Mouse (Mus musculus): Measurements from ENCODE around the gene Tank. TPM values are rescaled to one million over a fixed set of nuclear protein-coding genes. Genes with fewer than 3 reads are reported as not detected.
A peak's percentile ranks its signal among the peaks of the same experiment; 100 is the strongest.

The Tank gene
- 10 to 100 TPM; 15.6 to 17.8 TPM for total RNA-seq (2021)
- long read RNA-seq, experiment 1, partial matches to known transcripts: 0 of 9 reads
- long read RNA-seq, experiment 1, other reads (novel, unspliced or antisense): 7 of 9 reads
- long read RNA-seq, experiment 2, transcript Tank-203 (8 exons, 2,039 nt): major isoform, 9 of 15 reads
- long read RNA-seq, experiment 2, partial matches to known transcripts: 1 of 15 reads
- long read RNA-seq, experiment 2, other reads (novel, unspliced or antisense): 5 of 15 reads

- H3K27ac ChIP-seq: no peak within 1 kb of the TSS
- no peak for TF ChIP-seq CTCF (IDR thresholded peaks at IDR 0.05)
- DNase-seq: no peak
- intact Hi-C loops (cut with DNase I): no loop called here
- H3K4me3 ChIP-seq: no peak within 1 kb of the TSS
These were observed at the start of gene Tank for GRCm38 (mm10) chr2:61578433-61578832. Gene Tank (plus strand): TSS chr2:61578585.

- Histone ChIP-seq H3K4me3 (no peak overlapping the region), H3K27ac (no peak overlapping the region)
- TF ChIP-seq CTCF (IDR thresholded peaks at IDR 0.05): no peak
- intact Hi-C loops (cut with DNase I): no loop called here
- no peak for DNase-seq
These were observed 46.1 kb upstream of the Tank start for GRCm38 (mm10) chr2:61532326-61532725.

GRCm38 (mm10) chr2:61533131-61533530 lies 45.3 kb upstream of the Tank start:
- intact Hi-C loops (cut with DNase I): no loop called here
- Histone ChIP-seq H3K27ac (peak overlapping the region; percentile 46; the same call in 1 of the 2 replicates), H3K4me3 (no peak overlapping the region)
- peak; percentile 82 for DNase-seq
- TF ChIP-seq CTCF (IDR thresholded peaks at IDR 0.05): no peak

- no peak for TF ChIP-seq CTCF (IDR thresholded peaks at IDR 0.05)
- no peak for DNase-seq
- Histone ChIP-seq H3K27ac (no peak overlapping the region), H3K4me3 (no peak overlapping the region)
- intact Hi-C loops (cut with DNase I): no loop called here
These were observed 41.5 kb upstream of the Tank start for GRCm38 (mm10) chr2:61536901-61537300.

- TF ChIP-seq CTCF (IDR thresholded peaks at IDR 0.05): no peak
- intact Hi-C loops (cut with DNase I): no loop called here
- no peak for DNase-seq
- H3K4me3 ChIP-seq: no peak overlapping the region
- H3K27ac ChIP-seq: no peak overlapping the region
These were observed 39.0 kb upstream of the Tank start for GRCm38 (mm10) chr2:61539378-61539777.

GRCm38 (mm10) chr2:61542426-61542825 lies 36.0 kb upstream of the Tank start:
- no peak overlapping the region for H3K4me3 ChIP-seq
- no peak overlapping the region for H3K27ac ChIP-seq
- intact Hi-C loops (cut with DNase I): no loop called here
- no peak for DNase-seq
- no peak for TF ChIP-seq CTCF (IDR thresholded peaks at IDR 0.05)

- TF ChIP-seq CTCF (IDR thresholded peaks at IDR 0.05): no peak
- intact Hi-C loops (cut with DNase I): no loop called here
- Histone ChIP-seq H3K4me3 (no peak overlapping the region), H3K27ac (no peak overlapping the region)
- DNase-seq: no peak
These were observed 32.7 kb upstream of the Tank start for GRCm38 (mm10) chr2:61545666-61546065.

- intact Hi-C loops (cut with DNase I): no loop called here
- no peak overlapping the region for H3K4me3 ChIP-seq
- TF ChIP-seq CTCF (IDR thresholded peaks at IDR 0.05): no peak
- no peak overlapping the region for H3K27ac ChIP-seq
- no peak for DNase-seq
These were observed 30.4 kb upstream of the Tank start for GRCm38 (mm10) chr2:61548021-61548420.

GRCm38 (mm10) chr2:61551680-61552079 lies 26.7 kb upstream of the Tank start:
- Histone ChIP-seq H3K27ac (no peak overlapping the region), H3K4me3 (no peak overlapping the region)
- DNase-seq: no peak
- TF ChIP-seq CTCF (IDR thresholded peaks at IDR 0.05): no peak
- intact Hi-C loops (cut with DNase I): no loop called here

- DNase-seq: no peak
- intact Hi-C loops (cut with DNase I): no loop called here
- TF ChIP-seq CTCF (IDR thresholded peaks at IDR 0.05): no peak
- H3K4me3 ChIP-seq: no peak overlapping the region
- no peak overlapping the region for H3K27ac ChIP-seq
These were observed 23.0 kb upstream of the Tank start for GRCm38 (mm10) chr2:61555367-61555766.

- H3K4me3 ChIP-seq: no peak overlapping the region
- no peak for DNase-seq
- H3K27ac ChIP-seq: no peak overlapping the region
- TF ChIP-seq CTCF (IDR thresholded peaks at IDR 0.05): no peak
- intact Hi-C loops (cut with DNase I): no loop called here
These were observed 22.6 kb upstream of the Tank start for GRCm38 (mm10) chr2:61555825-61556224.

GRCm38 (mm10) chr2:61556639-61557038 lies 21.7 kb upstream of the Tank start:
- no peak overlapping the region for H3K27ac ChIP-seq
- peak; percentile 23 for DNase-seq
- intact Hi-C loops (cut with DNase I): no loop called here
- no peak overlapping the region for H3K4me3 ChIP-seq
- TF ChIP-seq CTCF (IDR thresholded peaks at IDR 0.05): no peak

- no peak overlapping the region for H3K27ac ChIP-seq
- intact Hi-C loops (cut with DNase I): no loop called here
- no peak for TF ChIP-seq CTCF (IDR thresholded peaks at IDR 0.05)
- no peak overlapping the region for H3K4me3 ChIP-seq
- DNase-seq: no peak
These were observed 20.4 kb upstream of the Tank start for GRCm38 (mm10) chr2:61557848-61558471.

GRCm38 (mm10) chr2:61561058-61561457 lies 17.3 kb upstream of the Tank start:
- DNase-seq: no peak
- no peak for TF ChIP-seq CTCF (IDR thresholded peaks at IDR 0.05)
- intact Hi-C loops (cut with DNase I): no loop called here

More at GRCm38 (mm10) chr2:61561058-61561457, 17.3 kb upstream of the Tank start:
- no peak overlapping the region for H3K4me3 ChIP-seq
- H3K27ac ChIP-seq: no peak overlapping the region

Measured in gastrocnemius, adult 2 months (tissue).